Mouse (Mus musculus) fat pad, adult 2 months (tissue): ENCODE measurements around the gene Rcan3.

Experiments
- DNase-seq: peaks from one replicate; pipeline ENCODE4 v3.0.0-alpha.2; 2011; ENCODE audit warnings: low read depth, low spot score; ENCODE audit errors: extremely low read depth

The Rcan3 gene

GRCm38 (mm10) chr4:135433443-135434394, at the start of gene Rcan3:
Gene Rcan3, minus strand, starts transcription at chr4:135433853.
- no peak for DNase-seq

- DNase-seq = no peak
Measured at GRCm38 (mm10) chr4:135480370-135480769, 46.7 kb upstream of the Rcan3 start.

GRCm38 (mm10) chr4:135477851-135478250, 44.2 kb upstream of the Rcan3 start:
- DNase-seq = no peak

GRCm38 (mm10) chr4:135463406-135463805, 29.8 kb upstream of the Rcan3 start:
- no peak for DNase-seq

GRCm38 (mm10) chr4:135453572-135453971, 19.9 kb upstream of the Rcan3 start:
- DNase-seq = no peak

DNA sequence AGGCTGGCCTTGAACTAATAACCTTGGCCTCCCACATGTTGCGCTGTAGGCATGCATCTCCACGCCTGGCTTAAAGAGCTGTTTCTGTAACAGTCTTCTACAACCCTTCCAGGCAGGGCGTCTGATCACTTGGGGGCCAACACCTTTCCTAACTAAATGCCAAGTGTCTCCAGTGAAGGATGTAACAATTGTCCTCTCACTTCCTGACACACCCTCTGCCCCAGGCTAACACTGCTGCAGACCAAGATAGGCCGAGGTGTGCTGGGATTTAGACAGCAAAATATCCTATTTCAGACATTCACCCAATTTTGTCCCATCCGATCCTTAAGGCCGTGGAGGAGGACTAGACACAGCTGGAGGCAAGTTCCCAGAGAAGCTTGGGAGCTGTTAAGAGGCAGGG, 19.5 kb upstream of the Rcan3 start:
- no peak for DNase-seq

GRCm38 (mm10) chr4:135451360-135452015, 17.8 kb upstream of the Rcan3 start:
- no peak for DNase-seq

DNA sequence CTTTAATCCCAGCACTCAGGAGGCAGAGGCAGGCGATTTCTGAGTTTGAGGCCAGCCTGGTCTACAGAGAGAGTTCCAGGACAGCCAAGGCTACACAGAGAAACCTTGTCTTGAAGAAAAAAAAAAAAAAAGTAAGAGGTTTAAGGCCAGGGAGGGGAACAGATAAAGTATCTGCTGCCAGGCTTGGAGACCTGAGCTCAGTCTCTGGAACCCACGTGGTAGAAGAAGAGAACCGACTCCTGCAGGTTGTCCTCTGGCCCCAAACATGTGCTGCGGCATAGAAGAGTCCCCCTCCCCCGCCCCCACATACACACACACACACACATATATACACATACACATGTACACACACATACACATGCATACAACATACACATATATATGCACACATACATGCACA, 8.8 kb upstream of the Rcan3 start:
- DNase-seq = no peak

- no peak for DNase-seq
Measured at GRCm38 (mm10) chr4:135439904-135440522, 6.4 kb upstream of the Rcan3 start.

- DNase-seq = no peak
Measured at GRCm38 (mm10) chr4:135439188-135439647, 5.6 kb upstream of the Rcan3 start.

GRCm38 (mm10) chr4:135437924-135438323, 4.3 kb upstream of the Rcan3 start:
- no peak for DNase-seq

GRCm38 (mm10) chr4:135436291-135436690, 2.6 kb upstream of the Rcan3 start:
- DNase-seq = no peak

DNA sequence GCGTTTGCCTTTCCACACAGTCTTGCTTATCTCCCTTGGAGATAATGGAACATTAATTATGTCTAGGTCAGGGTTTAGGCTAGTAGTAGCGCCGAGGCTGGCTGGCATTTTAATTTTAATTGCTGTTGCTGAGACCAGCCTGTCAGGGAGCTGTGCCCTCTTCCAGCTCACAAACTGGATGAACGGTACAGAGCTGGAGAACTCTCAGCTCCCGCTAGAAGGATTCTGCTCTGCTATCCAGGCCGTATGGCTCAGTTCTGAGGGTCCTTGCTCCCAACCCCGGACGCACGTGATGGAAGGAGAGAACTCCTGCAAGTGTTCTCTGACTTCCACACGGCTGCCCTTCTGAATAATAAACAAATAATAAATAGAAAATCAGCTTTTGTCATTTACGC, 739 bp upstream of the Rcan3 start:
- no peak for DNase-seq

GRCm38 (mm10) chr4:135433086-135433442, 589 bp downstream of the Rcan3 start:
- DNase-seq = no peak

DNA sequence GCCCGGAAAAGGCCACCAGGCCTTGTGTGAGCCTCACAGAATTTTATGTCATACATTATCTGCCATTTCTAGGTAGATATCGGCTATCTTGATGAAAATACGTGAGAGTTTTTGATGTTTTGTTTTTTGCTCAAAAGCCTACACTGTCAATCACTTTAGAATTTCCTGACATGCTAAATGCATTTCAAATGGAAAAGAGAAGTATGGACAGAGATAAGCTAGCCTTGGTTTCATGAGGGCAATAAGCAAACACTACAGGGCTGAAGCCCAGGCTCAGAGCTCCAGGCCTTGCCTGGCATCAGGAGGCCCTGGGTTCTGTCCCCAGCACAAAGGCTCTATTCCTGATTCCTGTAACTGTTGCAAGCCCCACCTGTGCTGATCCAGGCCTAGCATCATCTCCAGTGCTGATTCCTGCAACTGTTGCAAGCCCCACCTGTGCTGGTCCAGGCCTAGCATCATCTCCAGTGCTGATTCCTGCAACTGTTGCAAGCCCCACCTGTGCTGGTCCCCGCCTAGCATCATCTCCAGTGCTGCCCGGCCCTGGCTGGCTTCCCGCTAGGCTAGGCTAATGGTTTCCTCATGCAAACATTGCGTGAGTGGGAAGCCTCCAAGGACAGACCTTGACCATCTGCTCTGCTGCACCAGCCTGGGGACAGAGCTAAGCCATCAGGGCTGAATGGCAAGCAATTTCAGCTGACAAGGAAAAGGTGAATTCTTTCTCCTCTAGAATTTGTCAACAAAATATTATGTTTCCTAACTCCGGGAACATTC, 3.5 kb downstream of the Rcan3 start:
- no peak for DNase-seq

- DNase-seq = no peak
Measured at GRCm38 (mm10) chr4:135429383-135429782, 4.3 kb downstream of the Rcan3 start.

DNA sequence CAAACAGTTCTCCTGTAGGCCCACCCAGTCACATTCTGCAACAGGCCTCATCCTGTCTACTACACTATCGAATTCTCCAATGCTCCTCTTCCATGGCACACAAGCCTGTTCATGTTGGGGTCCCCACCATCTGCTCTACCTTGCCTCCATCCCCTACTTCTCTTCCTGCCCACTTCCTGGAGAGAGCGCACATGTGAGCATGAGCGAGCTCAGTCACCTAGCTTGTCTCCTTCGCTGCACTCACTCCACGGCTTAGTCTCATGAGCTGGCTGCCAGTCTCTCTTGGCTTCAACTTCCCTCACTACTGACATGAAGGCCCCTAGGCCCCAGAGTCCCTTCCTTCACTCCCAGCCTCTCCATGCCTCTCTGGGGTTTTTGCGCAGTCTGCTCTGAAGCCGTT, 7.1 kb downstream of the Rcan3 start:
- DNase-seq = no peak

- no peak for DNase-seq
Measured at GRCm38 (mm10) chr4:135425625-135426024, 8.0 kb downstream of the Rcan3 start.

DNA sequence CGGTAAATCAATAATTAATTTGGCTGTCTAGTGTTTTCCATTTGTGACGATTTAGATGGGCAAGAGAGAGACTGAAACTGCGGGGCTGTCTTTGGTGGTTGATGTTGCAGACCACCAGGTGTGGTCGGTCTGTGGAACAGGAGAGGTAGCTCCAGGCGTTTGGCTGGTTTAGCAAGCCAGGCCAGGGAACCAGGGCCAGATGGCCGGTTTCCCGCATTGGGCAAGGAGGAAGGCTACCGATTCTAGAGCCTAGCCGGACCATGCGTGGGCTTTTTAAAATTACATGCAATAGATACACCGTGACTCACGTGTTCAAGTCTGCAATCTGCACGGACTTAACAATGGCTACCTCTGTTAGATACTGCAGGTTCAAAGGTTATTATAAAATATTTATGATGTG, 12.7 kb downstream of the Rcan3 start:
- DNase-seq = no peak

- DNase-seq = no peak
Measured at GRCm38 (mm10) chr4:135420416-135420815, 13.2 kb downstream of the Rcan3 start.

DNA sequence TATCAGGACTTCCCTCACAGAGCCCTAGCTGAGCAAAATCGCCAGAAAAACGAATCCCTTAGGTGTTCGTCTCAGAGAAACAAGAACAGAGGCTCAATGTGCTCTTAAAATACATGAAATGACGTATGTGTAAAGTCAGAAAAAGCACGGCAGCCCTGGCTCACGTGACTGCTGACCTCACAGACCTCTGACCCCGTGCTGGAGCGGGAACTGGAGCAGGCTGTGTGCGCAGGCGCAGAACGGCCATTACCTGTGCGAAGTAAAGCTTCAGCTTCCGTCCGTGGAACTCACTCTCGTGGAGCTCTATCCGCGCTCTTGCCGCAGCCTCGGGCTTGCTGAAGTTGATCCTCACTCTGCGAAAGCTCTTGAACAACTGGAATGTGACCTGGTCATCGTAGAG, 13.7 kb downstream of the Rcan3 start:
- DNase-seq = no peak
